Mouse (Mus musculus) heart, adult 8-10 months (tissue): ENCODE measurements around the gene Mettl7a2. TPM values are rescaled to one million over a fixed set of nuclear protein-coding genes. Genes with fewer than 3 reads are reported as not detected.
A peak's percentile ranks its signal among the peaks of the same experiment; 100 is the strongest.
"Not testable (repeated sequence)": the region's sequence is repeated elsewhere in the genome, so short reads cannot be mapped to it uniquely, and the experiment has no call there.

ENCODE experiments used
- DNase-seq: peaks from one replicate; pipeline ENCODE4 v3.0.0; 2022; ENCODE audit warnings: low spot score
- total RNA-seq, 4 experiments: library from RNA; stranded (reverse); gene quantifications; 2 replicates each; pipeline ENCODE4 v1.2.4; 2022

Mettl7a2 gene
- total RNA-seq, 4 experiments from 2014 or later, result 0.79 to 2.2 (median 0.99) TPM

DNA sequence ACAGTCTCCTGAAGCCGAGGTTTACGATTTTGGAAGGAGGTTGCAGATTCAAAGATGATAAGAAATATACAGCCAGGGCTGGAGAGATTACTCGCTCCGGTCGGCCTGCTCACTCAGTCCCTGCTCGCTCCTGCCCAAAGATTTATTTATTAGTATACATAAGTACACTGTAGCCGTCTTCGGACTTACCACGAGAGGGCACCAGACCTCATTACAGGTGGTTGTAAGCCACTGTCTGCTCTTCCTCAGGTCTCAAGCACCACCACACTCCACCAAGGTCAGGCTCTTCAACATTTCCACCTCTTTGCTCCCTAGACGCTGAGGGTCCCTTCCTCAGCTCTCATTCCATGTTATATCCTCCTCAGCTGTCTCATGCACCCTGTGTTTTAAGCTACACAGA lies 15.2 kb upstream of the Mettl7a2 start:
- peak; percentile 38 for DNase-seq

DNA sequence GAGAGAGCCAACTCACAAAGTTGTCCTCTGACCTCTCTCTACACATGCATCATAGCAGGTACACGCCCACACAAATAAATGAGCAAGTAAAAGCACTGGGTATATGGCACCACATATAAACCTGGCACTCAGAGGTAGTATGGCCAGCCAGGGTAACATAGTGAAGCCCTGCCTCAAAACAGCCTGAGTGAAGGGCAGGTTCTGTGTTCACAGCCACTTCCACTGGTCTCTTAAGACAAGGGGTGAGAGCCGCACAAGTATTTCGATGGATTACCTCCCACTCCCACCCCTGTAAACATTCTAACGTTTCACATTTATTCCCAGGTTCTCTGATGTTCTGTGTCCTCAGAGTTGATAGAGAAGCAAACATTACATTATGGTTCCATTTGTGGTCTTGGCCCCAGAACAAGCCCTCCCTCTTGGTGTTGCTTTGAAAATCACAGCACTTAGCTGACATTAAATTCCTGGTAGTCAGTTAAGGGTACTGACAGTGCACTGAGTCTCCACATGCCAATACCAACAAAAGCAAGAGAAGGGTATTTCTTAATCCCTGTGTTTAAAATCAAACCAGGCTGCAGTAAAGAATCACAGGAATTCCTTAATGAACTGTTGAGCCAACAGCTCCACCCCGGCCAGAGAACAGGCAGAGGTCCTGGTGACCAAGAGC lies 11.6 kb upstream of the Mettl7a2 start:
- DNase-seq, result not testable (repeated sequence)

DNA sequence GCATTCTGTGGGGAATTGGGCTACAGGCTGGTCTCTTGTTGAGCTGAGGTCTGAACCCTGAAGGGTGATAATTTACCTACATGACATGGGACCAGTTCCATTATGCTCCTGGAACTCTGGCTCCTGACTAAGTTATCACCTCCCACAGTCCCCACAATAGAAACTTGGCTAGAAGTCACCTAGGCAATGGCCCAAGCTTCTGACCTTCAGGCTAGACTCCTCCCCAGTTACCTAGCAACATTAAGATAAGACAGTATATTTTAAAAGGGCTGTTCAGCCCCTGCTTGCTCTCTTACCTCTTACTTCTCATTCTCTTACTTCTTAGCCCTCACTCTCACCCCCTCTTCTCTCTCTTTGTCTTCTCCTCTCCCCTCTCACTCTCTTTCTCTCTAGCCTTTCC lies 7.5 kb upstream of the Mettl7a2 start:
- DNase-seq, result peak; percentile 69

GRCm38 (mm10) chr15:100346761-100347160 lies 6.2 kb upstream of the Mettl7a2 start:
- no peak for DNase-seq

GRCm38 (mm10) chr15:100349496-100349895 lies 3.5 kb upstream of the Mettl7a2 start:
- no peak for DNase-seq

DNA sequence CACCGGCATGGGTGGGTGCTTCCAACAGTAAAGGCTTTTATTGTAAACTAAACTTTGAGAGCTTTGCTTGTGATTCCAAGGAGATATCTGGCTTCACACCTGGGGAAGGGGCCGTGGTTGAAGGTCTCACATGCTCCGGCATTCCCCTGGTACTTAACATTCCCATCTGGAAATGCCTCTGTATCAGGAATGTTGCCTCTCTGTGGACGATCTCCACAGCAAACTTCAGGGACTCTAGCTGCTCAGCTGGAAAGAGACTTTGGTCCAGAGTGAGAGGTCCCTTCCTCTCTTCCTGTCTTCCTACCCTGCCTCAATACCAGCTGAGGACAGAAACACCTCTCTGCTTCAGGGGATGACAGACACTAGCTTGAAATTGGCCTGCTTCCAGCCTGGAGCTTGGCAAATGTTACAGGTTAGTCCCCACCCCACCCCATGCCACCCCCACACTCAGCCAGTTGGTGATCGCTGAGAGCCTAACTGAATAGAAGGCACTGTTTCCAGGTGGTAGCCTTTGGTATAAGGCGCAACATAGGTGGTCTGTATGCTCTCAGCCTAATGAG lies 1.4 kb upstream of the Mettl7a2 start:
- DNase-seq, result no peak

DNA sequence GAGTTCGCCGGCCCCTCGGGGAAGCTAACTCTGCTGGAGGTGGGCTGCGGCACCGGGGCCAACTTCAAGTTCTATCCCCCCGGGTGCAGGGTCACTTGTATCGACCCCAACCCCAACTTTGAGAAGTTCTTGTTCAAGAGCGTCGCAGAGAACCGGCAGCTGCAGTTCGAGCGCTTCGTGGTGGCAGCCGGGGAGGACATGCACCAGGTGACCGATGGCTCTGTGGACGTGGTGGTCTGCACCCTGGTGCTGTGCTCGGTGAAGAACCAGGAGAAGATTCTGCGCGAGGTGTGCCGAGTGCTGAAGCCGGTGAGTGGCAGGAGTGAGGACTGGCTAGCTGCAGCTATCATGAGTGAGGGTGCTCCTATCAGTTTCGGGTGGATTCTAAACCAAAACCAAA lies 399 bp downstream of the Mettl7a2 start:
- DNase-seq, result not testable (repeated sequence)

DNA sequence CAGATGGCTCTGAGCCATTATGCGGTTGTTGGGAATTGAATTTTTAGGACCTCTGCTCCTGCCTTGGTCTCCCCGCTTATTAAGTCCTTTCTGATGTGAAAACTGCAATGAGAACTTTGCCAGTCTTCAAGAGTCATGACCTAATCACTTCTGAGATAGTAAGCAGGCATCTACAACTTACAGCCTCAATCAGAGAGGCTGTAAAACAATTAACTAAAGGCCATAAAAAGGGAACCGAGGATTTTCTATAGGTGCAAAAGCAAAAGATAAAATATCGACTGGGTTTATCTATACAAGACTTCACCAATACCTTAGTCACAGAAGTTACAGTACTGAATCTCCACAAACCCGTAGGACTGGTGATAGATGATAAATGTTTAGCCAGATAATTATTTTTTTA lies 2.9 kb downstream of the Mettl7a2 start:
- no peak for DNase-seq

DNA sequence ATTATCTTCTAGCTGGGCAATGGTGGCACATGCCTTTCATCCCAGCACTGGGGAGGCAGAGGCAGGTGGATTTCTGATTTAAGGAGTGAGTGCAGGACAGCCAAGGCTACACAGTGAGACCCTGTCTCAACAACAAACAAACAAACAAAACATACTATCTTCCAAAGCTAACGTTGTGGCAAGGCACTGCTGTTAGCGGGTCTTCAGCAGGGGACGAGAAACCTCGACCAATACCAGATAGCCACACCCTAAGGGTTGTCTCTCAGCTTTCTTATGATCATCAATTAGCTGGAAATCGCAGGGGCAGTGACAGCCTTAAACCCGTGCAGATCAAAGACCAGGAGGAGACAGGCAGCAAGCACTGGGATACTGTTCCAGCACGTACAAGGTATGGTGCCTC lies 11.2 kb downstream of the Mettl7a2 start, which contains the start of gene Higd1c:
Gene Higd1c (plus strand): TSS at position 301 of the 400 bp plus-strand sequence.
- no peak for DNase-seq

- not testable (repeated sequence) for DNase-seq
These were observed 13.0 kb downstream of the Mettl7a2 start for GRCm38 (mm10) chr15:100365967-100366366.

GRCm38 (mm10) chr15:100367119-100367518 lies 14.1 kb downstream of the Mettl7a2 start:
- no peak for DNase-seq

GRCm38 (mm10) chr15:100375066-100375465 lies 22.1 kb downstream of the Mettl7a2 start:
- peak; percentile 44 for DNase-seq

DNA sequence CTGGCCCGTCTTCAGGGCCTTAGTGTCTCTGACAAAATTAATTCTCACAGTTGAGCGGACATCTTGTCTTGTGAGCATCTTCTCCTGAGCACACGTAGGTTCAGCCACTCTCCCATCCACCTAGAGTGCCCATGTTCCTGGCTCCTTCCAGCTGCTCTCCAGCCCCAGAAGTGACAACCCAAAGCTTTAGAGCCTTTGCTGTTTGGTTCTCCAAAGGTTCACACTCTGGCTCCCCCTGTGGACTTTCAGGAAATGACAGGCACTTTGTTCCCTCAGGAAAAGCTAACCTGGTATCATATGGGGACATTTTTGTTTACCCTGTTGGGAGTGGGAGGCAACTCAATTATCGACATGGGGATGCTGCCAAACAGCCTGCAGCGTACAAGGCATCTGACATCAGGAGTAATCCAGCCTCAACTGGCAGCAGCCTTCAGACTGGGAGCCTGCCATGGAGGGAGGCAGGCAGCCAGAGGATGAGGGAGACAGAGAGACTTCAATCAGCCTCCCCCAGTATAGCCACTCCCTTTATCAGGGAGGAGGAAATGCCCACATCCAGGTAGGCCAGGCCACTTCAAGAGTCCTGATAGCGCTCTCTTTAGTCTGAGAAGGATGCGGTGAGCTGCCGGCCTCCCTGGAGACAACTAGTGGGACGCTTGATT lies 25.0 kb downstream of the Mettl7a2 start:
- not testable (repeated sequence) for DNase-seq

DNA sequence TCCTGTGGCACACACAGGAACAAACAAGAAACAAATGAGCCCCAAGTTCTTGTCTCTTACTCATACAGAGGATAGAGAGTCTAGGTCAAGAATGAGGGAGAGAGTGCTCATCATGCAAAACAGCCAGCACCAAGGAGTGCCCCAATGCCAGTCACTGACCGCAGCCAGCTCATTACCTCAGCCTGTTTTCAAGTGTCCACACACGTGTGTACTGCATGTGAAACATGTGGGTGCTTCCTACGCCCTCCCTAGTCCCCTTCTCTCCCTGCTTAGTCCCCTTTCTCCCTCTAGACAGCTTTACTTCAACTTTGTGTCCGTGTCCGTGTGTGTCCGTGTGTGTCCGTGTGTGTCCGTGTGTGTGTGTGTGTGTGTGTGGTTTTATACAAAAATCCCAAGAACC lies 26.7 kb downstream of the Mettl7a2 start:
- DNase-seq, result no peak

GRCm38 (mm10) chr15:100380104-100380503 lies 27.1 kb downstream of the Mettl7a2 start:
- DNase-seq, result no peak

DNA sequence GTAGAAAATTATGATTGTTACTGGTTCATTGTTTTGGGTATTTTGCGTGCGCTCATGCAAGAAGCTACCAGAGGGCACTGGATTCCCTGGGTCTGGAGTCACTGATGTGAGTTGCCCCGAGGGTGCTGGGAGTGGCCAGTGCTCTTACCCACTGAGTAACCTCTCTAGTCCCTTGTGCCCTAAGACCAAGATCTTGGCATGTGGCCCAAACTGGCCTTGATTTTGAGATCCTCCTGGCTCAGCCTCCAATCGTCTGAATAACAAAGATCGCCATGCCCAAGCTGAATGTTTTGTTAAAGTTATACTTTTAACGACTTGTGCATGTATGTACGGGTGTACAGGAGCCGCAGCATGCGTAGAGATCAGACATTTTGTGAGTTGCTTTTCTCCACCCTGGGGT lies 32.7 kb downstream of the Mettl7a2 start:
- DNase-seq, result no peak

DNA sequence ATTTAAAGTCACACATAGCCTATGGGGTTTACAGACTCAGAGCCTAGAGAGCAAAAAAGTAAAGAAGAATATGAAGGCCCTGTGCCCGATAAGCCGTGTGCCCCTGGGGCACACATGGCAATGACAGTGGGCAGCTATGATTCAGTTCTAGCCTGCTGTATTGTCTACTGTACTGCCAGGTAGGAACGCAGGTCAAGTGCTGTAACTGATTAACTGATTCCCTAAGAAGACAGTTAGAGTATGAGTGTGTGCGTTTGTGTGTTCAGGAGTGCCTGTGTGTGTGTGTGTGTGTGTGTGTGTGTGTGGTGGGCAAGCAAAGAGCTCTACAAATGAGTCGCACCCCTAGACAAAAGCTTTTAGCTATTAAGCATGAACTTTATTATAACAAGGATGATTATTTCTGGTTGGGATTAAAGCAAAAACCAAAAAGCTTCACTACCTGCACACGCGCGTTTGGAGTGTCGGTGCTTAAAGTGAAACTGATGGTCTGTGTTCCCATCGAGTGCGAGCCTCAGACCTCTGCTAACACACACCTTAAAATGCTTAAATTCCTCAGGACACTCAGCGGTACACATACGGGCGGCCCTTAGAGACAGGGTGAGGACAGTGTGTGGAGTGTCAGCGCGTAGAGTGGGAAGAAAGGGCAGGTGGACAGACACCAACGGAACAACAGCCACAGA lies 34.7 kb downstream of the Mettl7a2 start:
- no peak for DNase-seq

- DNase-seq, result no peak
These were observed 35.3 kb downstream of the Mettl7a2 start for GRCm38 (mm10) chr15:100388224-100388835.

DNA sequence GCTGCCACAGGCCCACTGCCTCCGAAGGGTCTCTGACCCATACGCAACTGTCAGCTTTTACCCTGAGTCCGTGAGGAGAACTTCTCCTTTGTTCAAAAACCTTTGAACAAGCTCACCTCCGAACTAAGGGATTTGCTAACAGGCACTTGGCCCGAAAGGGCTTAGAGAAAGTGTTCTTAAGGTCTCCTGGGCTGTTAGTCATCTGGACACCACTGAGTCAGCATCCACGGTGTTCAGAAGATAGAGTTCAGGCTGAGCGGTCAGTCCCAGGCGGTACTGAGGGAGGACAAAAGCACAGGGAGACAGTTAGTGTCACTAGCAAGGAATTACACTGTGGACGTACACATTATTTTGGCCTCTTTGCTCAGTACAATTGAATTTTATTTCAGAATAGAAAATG lies 35.9 kb downstream of the Mettl7a2 start:
- DNase-seq, result no peak

DNA sequence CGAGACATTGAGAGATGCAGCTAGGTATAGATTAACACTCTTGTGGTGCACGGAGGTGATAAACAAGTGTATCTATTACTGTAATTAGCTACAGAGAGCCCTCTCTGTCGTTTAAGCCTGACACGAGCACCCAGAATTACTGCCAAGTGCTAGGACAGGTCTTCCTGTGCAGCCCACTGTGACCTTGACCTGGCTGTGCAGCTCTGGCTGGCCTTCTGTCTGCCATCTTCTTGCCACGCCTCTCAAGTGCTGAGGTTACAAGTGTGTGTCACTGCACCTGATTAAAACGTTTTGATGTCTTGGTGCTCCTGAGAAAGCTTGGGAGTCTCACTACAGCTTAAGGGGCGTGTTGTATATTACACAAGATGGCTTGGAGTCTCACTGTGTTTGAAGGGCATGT lies 38.1 kb downstream of the Mettl7a2 start:
- DNase-seq, result no peak

DNA sequence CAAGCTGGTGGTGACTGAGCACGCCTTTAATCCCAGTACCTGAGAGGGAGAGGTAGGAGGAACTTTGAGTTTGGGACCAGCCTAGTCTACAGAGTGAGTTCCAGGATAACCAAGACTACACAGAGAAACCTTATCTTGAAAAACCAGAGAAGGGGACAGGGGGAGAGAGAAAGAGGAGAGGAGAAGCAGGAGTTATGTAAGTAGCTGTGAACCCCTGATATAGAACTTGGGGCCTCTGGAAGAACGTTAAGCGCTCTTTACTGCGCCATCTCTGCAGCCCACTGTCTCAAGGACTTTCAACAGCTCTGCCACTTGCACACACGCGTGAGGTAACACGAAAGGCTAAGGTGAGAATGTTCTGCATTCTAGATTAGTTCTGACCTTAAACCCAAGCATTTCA lies 38.6 kb downstream of the Mettl7a2 start:
- no peak for DNase-seq

GRCm38 (mm10) chr15:100393016-100393415 lies 40.0 kb downstream of the Mettl7a2 start:
- DNase-seq, result no peak
